ENCODE assay signal across 8 mouse cellular contexts in genomic region chr4:139858635-139859176, GRCm38 (mm10). TPM values are rescaled to one million over a fixed set of nuclear protein-coding genes. Genes with fewer than 3 reads are reported as not detected.
A peak's percentile ranks its signal among the peaks of the same experiment; 100 is the strongest.
DNase-seq lines count a peak whose midpoint lies in the region; ATAC-seq and TF ChIP-seq lines count a peak whose summit lies in the region.
"Had no signal": no experiment of that assay in that cellular context is flagged by ENCODE, and none has a peak within 500 bp of the region (broad histone marks: within the 10 kb centered on the region; RNA-seq: fewer than 3 reads in every experiment).

No protein-coding gene starts in this region.

- H3K9ac ChIP-seq in midbrain, embryonic 13.5 days (replicated peaks) = no peak overlapping the region

- H3K4me1 ChIP-seq in cortical plate, adult 2 months (ENCODE audit: control insufficient read depth, insufficient read depth, low read length) = no peaks in the 10 kb centered on the region
- H3K4me1 ChIP-seq in midbrain, embryonic 13.5 days (replicated peaks) = no peaks in the 10 kb centered on the region
- no peaks in the 10 kb centered on the region for H3K4me1 ChIP-seq in small intestine, adult 2 months (ENCODE audit: control insufficient read depth, insufficient read depth, insufficient read length, low read length)

- peaks cover 52% of the 10 kb centered on the region for H3K27me3 ChIP-seq in midbrain, embryonic 13.5 days
- H3K27me3 ChIP-seq in small intestine, adult 2 months (ENCODE audit: control insufficient read depth, insufficient read depth, low read length) = peaks cover 3% of the 10 kb centered on the region

- intact Hi-C loops in gastrocnemius, adult 2 months (cut with DNase I) = loop anchor here (1.0 kb wide), 2 partner anchors 174 to 214 kb away; no protein-coding TSS in a partner anchor

- no peaks in the 10 kb centered on the region for H3K9me3 ChIP-seq in midbrain, embryonic 13.5 days

- peak; percentile 60 for DNase-seq in adrenal gland, adult 8-10 months
- DNase-seq in gastrocnemius, adult 2 months = peak; percentile 90
- peak; percentile 78 for DNase-seq in induced T-regulatory cell, adult 2 months (ENCODE audit: low read depth)
- DNase-seq in left cerebral cortex, adult 9 months (ENCODE audit: low spot score in 2 of 2) = peak; percentile 27 to 85

- H3K36me3 ChIP-seq in midbrain, embryonic 13.5 days = no peaks in the 10 kb centered on the region
- no peaks in the 10 kb centered on the region for H3K36me3 ChIP-seq in small intestine, adult 2 months (ENCODE audit: control insufficient read depth, insufficient read depth, low read length)

- WGBS in midbrain, embryonic 13.5 days = 3% methylated on average over 13 of the region's 13 CpGs
- 4% methylated on average over 13 of the region's 13 CpGs for WGBS in small intestine, adult 2 months

- no peak overlapping the region for H3K4me3 ChIP-seq in cortical plate, adult 2 months (ENCODE audit: insufficient read depth, low read length)
- H3K4me3 ChIP-seq in gastrocnemius, adult 2 months = no peak overlapping the region
- H3K4me3 ChIP-seq in midbrain, embryonic 13.5 days (replicated peaks) = no peak overlapping the region
- H3K4me3 ChIP-seq in small intestine, adult 2 months (ENCODE audit: low read depth, low read length) = no peak overlapping the region
- H3K4me3 ChIP-seq: myocyte had no signal

- no peak overlapping the region for H3K27ac ChIP-seq in cortical plate, adult 2 months (ENCODE audit: insufficient read depth, low read length)
- H3K27ac ChIP-seq in gastrocnemius, adult 2 months = no peak overlapping the region
- H3K27ac ChIP-seq in midbrain, embryonic 13.5 days = no peak overlapping the region
- H3K27ac ChIP-seq in small intestine, adult 2 months (ENCODE audit: insufficient read depth, low read depth, low read length) = no peak overlapping the region

- ATAC-seq in midbrain, embryonic 13.5 days = peak; percentile 65

- H3K4me2 ChIP-seq in midbrain, embryonic 13.5 days (replicated peaks) = no peak overlapping the region

- peak; percentile 96 for TF ChIP-seq CTCF in cortical plate, adult 2 months (IDR thresholded peaks at IDR 0.05; ENCODE audit: extremely low read depth, insufficient read depth, low read length)
- TF ChIP-seq CTCF in gastrocnemius, adult 2 months (IDR thresholded peaks at IDR 0.05) = peak; percentile 90
- TF ChIP-seq CTCF in small intestine, adult 2 months (IDR thresholded peaks at IDR 0.05; ENCODE audit: extremely low read depth, insufficient read length, insufficient replicate concordance, low read depth, low read length) = peak; percentile 78

- no peak for TF ChIP-seq POLR2A in cortical plate, adult 2 months (IDR thresholded peaks at IDR 0.05; ENCODE audit: extremely low read depth, insufficient read depth, low read length)
- TF ChIP-seq POLR2A in small intestine, adult 2 months (IDR thresholded peaks at IDR 0.05; ENCODE audit: low read depth, low read length) = no peak

RNA-seq across cellular contexts. Expression of gene Pax7, which starts 25.4 kb away (rescaled TPM):
- total RNA-seq in adrenal gland, adult 8-10 months (2022) = not detected
- not detected in 2 replicates for polyA plus RNA-seq in cortical plate, adult 2 months (2012; rRNA removed)
- 1 to 10 TPM; 1.8 to 1.9 TPM for total RNA-seq in gastrocnemius, adult 2 months (2021)
- 4.9 and 6.5 TPM in 2 replicates for polyA plus RNA-seq in midbrain, embryonic 13.5 days (2015; fragmentation: Nextera tagmentation; extraction: Ambion mirVana)
- 0.06 TPM in 1 of 2 replicates, not detected in the other for polyA plus RNA-seq in small intestine, adult 2 months (2012; rRNA removed)
